Mouse (Mus musculus): Measurements from ENCODE around the gene Clic6. TPM values are rescaled to one million over a fixed set of nuclear protein-coding genes. Genes with fewer than 3 reads are reported as not detected.

Gene Clic6
- not detected for polyA plus RNA-seq (2017; shearing (Covaris generic))

DNA sequence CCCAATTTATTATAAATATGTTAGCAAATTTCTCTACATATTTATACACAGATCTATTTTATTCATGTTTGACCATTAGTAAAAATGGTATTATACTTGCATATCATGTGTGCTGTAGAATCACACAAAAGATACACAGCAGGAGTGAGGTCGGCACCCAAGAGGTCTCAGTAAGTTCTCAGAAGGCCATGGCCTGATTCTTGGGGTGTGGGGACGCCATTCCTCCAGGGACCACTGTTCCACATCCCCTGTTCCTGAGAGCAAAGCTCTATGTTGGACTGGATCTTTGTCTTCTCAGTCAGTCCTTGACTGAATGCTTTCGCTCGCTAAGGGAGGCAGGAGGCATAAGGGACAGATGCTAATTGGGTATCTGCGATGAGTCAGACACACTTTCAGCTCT, at the start of gene Clic6:
Gene Clic6 (plus strand): TSS at position 301 of the 400 bp plus-strand sequence.

GRCm38 (mm10) chr16:92470706-92471105, 14.8 kb upstream of the Clic6 start, which contains the start of gene Rcan1:
Gene Rcan1 (minus strand): TSS chr16:92470867.

Other genes starting within 250 kb of the Clic6 start
- not detected for gene Kcne2, start 193.3 kb upstream of the Clic6 start, polyA plus RNA-seq (2017; shearing (Covaris generic))
- gene Smim11, start 184.4 kb upstream of the Clic6 start, polyA plus RNA-seq (2017; shearing (Covaris generic)) = 58.1 TPM
- gene Fam243, start 164.3 kb upstream of the Clic6 start, polyA plus RNA-seq (2017; shearing (Covaris generic)) = not detected
- not detected for gene Kcne1, start 126.3 kb upstream of the Clic6 start, polyA plus RNA-seq (2017; shearing (Covaris generic))
- 7.0 TPM for gene Rcan1, start 14.9 kb upstream of the Clic6 start, polyA plus RNA-seq (2017; shearing (Covaris generic))